Mouse (Mus musculus) liver, postnatal 0 days (tissue): ENCODE data around the gene Fbxl8. TPM values are rescaled to one million over a fixed set of nuclear protein-coding genes. Genes with fewer than 3 reads are reported as not detected.

ENCODE experiments used
- ATAC-seq: fragments of 200-750 bp; cut with Nextera tagmentation; 2 replicates; pipeline ENCODE4 v1.8.0; 2017; ENCODE audit warnings: mild to moderate bottlenecking, moderate library complexity
- DNase-seq: peaks from one replicate; pipeline ENCODE4 v3.0.0-alpha.2; 2016
- H3K27ac ChIP-seq: fragments of 300-500 bp; sonication (generic); 2 replicates; pipeline ENCODE4 v1.5.1; 2014; ENCODE audit warnings: antibody characterized with exemption, moderate library complexity, mild to moderate bottlenecking, low read depth
- H3K27me3 ChIP-seq: fragments of 300-500 bp; sonication (generic); 2 replicates; pipeline ENCODE4 v1.6.1; 2014; ENCODE audit warnings: low read length, control low read depth, mixed read lengths; ENCODE audit not compliant: insufficient read depth
- H3K36me3 ChIP-seq: fragments of 300-500 bp; sonication (generic); replicated peaks from 2 replicates; pipeline ENCODE4 v1.6.1; 2014; ENCODE audit warnings: mild to moderate bottlenecking, control low read depth, low read length, moderate library complexity, mixed read lengths; ENCODE audit not compliant: insufficient read depth
- H3K4me1 ChIP-seq: fragments of 300-500 bp; sonication (generic); 2 replicates; pipeline ENCODE4 v1.6.1; 2014; ENCODE audit warnings: antibody characterized with exemption, mild to moderate bottlenecking, control low read depth; ENCODE audit not compliant: insufficient read depth
- H3K4me2 ChIP-seq: fragments of 300-500 bp; sonication (generic); 2 replicates; pipeline ENCODE4 v1.6.1; 2014; ENCODE audit warnings: low read depth, mild to moderate bottlenecking, low read length, moderate library complexity, mixed read lengths
- H3K4me3 ChIP-seq: fragments of 300-500 bp; sonication (generic); 2 replicates; pipeline ENCODE4 v1.5.1; 2014; ENCODE audit warnings: low read depth, low read length
- H3K9ac ChIP-seq: fragments of 300-500 bp; sonication (generic); replicated peaks from 2 replicates; pipeline ENCODE4 v1.6.1; 2014; ENCODE audit warnings: mild to moderate bottlenecking, moderate library complexity
- H3K9me3 ChIP-seq: fragments of 300-500 bp; sonication (generic); 2 replicates; pipeline ENCODE4 v1.6.1; 2016; ENCODE audit warnings: mild to moderate bottlenecking, control low read depth, low read length, mixed read lengths
- CTCF ChIP-seq: sonication (generic); IDR thresholded peaks from 2 replicates; pipeline ENCODE4 v1.5.1; 2016; ENCODE audit warnings: antibody characterized with exemption, low read depth
- EP300 ChIP-seq: IDR thresholded peaks from 2 replicates; pipeline ENCODE4 v1.6.1; 2016; ENCODE audit warnings: antibody characterized with exemption, low read depth, mild to moderate bottlenecking
- WGBS: fragments of 180-500 bp; shearing (Covaris S2); extraction: QIAGEN DNeasy Blood & Tissue Kit; methylation state at CpG from one replicate; pipeline ENCODE4 v1.1.7; 2014; ENCODE audit not compliant: insufficient replicate concordance; 5-methylcytosine and 5-hydroxymethylcytosine counted together
- polyA plus RNA-seq: library from polyadenylated mRNA; unstranded; fragments of >200 nt; fragmentation: Nextera tagmentation; extraction: Ambion mirVana; gene quantifications from 2 replicates; pipeline ENCODE4 v1.2.1, GENCODE M21; 2015

The Fbxl8 gene
- 0.95 and 1.2 TPM in 2 replicates for polyA plus RNA-seq

DNA sequence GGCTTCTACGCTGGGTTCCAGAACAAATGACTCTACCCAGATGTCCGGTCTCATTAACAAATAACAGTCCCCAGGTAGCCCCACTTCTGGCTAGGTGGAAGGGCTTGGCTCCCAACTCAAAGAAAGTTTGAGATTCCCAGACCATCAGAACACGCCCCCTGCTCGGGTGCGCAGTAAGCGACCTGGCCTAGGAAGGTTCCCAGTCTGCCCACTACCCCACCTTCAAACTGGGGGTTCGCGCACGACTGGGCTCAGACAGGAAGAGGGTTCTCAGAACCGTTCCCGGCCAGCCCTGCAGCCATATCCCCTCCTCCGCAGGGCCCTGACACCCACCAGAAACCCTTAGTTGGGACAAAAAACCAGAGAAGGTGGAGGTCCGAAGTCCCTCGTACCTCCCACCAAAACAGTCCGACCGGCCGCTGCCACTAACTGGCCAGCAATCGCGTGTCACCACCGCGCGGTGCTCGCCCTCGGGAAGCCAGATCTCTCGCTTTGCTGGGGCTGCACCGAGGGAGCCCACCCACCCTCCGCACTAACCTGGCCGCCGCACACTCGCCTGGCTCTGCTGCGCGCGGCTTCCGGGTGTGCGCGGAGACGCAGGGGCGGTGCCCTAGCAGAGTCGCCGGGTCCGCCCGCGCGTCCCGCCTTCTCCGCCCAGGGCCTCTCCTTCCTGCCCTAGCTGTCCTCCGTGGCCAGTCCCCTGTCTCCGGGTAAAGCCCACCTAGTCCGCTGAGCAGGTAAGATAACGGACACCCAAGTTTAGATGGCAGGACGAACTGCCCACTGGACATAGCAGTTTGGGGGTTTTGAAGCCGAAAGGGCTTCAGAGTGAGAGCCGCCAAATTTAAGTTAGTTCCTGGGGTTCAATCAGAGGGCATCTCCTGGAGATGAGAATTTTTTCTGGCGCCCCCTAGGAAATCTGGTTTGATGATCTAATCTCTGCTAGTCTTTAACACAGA lies at the start of gene Fbxl8, which contains the start of gene Tradd:
TSS of gene Fbxl8 (plus strand) at position 625 of the 959 bp plus-strand sequence.
TSS of gene Tradd (minus strand) at position 586 of the 959 bp plus-strand sequence.
- H3K9ac ChIP-seq, result peak within 1 kb of the TSS; percentile 78
- H3K27me3 ChIP-seq, result peaks cover 31% of the 10 kb centered on the region
- ATAC-seq (peak; percentile 71), DNase-seq (peak; percentile 85)
- H3K9me3 ChIP-seq, result no peaks in the 10 kb centered on the region
- H3K4me2 ChIP-seq, result peak within 1 kb of the TSS; percentile 100
- no peaks in the 10 kb centered on the region for H3K36me3 ChIP-seq
- TF ChIP-seq EP300, result no peak
- WGBS, result 2% methylated on average over 54 of the region's 54 CpGs
- peak within 1 kb of the TSS; percentile 83 for H3K4me3 ChIP-seq
- peak within 1 kb of the TSS; percentile 23 for H3K27ac ChIP-seq
- H3K4me1 ChIP-seq, result peaks cover 46% of the 10 kb centered on the region

DNA sequence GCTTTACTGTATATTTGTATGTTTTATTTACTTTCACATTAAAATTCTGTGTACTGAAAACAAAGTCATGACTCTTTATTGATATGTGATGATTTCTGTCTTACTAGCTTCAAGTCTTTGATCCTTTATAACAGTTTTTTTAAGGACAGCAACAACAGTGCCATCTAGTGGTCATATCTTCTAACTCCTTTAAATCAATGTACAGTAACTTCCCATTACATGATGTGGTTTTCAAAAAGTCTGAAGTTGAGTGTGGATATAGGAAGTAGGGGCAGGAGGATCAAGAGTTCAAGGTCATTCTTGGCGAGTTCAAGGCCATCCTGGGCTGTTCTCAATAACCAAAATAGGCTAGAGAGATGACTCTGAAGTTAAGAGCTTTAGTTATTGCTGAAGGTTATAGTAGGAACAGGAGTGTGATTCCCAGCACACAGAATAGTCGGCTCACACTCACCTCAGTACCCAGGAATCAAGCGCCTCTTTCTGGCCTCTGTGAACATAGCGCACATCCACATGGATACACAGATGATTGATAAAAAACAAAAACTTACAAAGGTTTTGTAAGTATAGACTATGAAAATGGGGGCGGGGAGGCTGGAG lies 46.4 kb upstream of the Fbxl8 start:
- H3K4me1 ChIP-seq, result no peaks in the 10 kb centered on the region
- no peaks in the 10 kb centered on the region for H3K9me3 ChIP-seq
- ATAC-seq (no peak), DNase-seq (no peak)
- H3K4me3 ChIP-seq, result no peak overlapping the region
- WGBS, result 74% methylated on average over 5 of the region's 5 CpGs
- peaks cover 9% of the 10 kb centered on the region for H3K36me3 ChIP-seq
- no peak overlapping the region for H3K4me2 ChIP-seq
- TF ChIP-seq EP300 (no peak), CTCF (peak; percentile 84)
- no peak overlapping the region for H3K27ac ChIP-seq
- no peaks in the 10 kb centered on the region for H3K27me3 ChIP-seq
- no peak overlapping the region for H3K9ac ChIP-seq

DNA sequence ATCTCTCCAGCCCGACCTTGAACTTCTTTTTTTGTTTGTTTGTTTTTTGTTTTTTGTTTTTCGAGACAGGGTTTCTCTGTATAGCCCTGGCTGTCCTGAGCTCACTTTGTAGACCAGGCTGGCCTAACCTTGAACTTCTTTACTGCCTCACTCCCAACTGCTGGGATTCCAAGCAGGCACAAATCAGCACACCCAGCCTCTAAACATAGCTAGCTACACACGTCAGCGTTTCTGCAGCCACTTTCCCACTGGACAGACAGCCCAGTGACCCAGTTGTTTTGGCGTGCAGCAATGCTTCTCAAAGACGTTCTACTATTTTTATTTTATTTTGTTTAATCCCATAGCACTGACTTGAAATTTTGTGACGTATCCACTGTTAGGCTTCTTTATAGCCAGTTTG lies 40.6 kb upstream of the Fbxl8 start:
- Histone ChIP-seq H3K36me3 (no peaks in the 10 kb centered on the region; the same call in 1 of the 2 replicates), H3K4me2 (no peak overlapping the region), H3K9ac (no peak overlapping the region; the same call in 1 of the 2 replicates), H3K27ac (no peak overlapping the region; the same call in 1 of the 2 replicates), H3K4me3 (no peak overlapping the region), H3K27me3 (no peaks in the 10 kb centered on the region), H3K9me3 (no peaks in the 10 kb centered on the region), H3K4me1 (peaks cover 13% of the 10 kb centered on the region)
- TF ChIP-seq CTCF (no peak), EP300 (no peak)
- 78% methylated on average over 7 of the region's 7 CpGs for WGBS
- ATAC-seq, result no peak
- no peak for DNase-seq

DNA sequence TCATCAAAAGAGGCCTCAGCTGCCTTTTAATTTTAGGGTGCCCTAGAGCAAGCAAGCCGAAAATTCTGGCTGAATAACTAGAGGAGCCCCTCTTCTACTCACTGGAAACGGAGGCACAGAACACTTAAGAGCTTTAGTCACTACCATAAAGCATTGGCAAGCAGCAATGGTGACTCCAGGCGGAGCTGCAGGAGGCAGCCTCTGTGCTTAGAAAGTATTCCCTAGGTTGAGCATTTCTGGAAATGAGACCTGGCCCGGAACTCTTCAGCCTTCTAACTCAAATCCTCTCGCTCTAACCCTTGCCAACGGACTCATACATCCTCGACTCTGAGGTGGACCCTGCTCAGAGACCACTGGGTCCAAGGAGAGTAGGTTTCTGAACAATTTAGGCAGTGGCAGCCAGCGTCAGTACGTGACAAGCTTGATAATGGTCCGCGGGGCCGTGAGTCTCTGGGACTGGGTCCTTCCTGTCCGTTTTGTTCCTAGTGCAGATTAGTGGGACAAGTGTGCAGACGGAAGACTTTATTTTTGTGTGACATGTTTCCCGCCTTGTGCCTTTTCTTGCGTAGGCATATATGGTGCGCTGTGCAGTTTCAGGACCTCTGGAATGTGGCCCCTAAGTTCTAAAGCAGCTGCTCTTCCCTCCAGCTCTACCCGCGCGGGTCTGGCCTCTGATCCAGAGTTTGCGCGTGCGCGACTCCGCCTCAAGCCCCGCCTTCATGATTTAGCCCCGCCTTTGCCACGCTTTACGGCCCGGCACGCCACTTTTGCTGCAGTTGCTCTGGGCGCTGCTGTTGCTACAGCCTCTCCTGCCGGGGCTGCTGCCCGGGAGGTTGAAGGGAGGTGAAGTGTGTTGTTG lies 39.8 kb upstream of the Fbxl8 start, which contains the start of gene D230025D16Rik:
TSS of gene D230025D16Rik (plus strand) at position 733 of the 859 bp plus-strand sequence.
- Histone ChIP-seq H3K36me3 (no peaks in the 10 kb centered on the region; the same call in 1 of the 2 replicates), H3K4me3 (peak within 1 kb of the TSS; percentile 83), H3K4me1 (peaks cover 16% of the 10 kb centered on the region), H3K9me3 (no peaks in the 10 kb centered on the region), H3K9ac (peak within 1 kb of the TSS; percentile 87), H3K27me3 (no peaks in the 10 kb centered on the region), H3K27ac (peak within 1 kb of the TSS; percentile 99), H3K4me2 (peak within 1 kb of the TSS; percentile 94)
- no peak for TF ChIP-seq CTCF
- TF ChIP-seq EP300, result no peak
- DNase-seq, result peak; percentile 98
- peak; percentile 89 for ATAC-seq
- 4% methylated on average over 34 of the region's 34 CpGs for WGBS

DNA sequence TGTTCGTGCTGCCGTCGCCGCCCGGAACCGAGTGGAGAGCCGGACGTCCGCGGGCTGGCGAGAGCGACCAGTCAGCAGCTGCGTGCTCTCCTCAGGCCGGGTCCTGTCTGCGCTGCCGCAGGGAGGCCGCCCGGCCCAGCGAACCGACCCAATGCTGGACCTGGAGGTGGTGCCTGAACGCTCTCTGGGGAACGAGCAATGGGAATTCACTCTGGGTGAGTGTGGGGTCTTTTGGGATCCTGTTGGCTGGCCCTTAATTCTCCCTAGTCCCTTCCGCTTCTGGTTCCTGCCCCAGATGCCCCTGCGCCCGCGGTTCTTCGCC lies 39.2 kb upstream of the Fbxl8 start:
- ATAC-seq, result no peak
- no peak for TF ChIP-seq CTCF
- no peak for TF ChIP-seq EP300
- under 1% methylated on average over 27 of the region's 27 CpGs for WGBS

More for the DNA sequence above, 39.2 kb upstream of the Fbxl8 start:
- DNase-seq, result no peak
- Histone ChIP-seq H3K9me3 (no peaks in the 10 kb centered on the region), H3K27me3 (no peaks in the 10 kb centered on the region), H3K27ac (peak overlapping the region; percentile 99), H3K4me1 (peaks cover 16% of the 10 kb centered on the region), H3K9ac (peak overlapping the region; percentile 87), H3K4me2 (peak overlapping the region; percentile 78), H3K4me3 (peak overlapping the region; percentile 83), H3K36me3 (no peaks in the 10 kb centered on the region; the same call in 1 of the 2 replicates)
